Mouse (Mus musculus): Measurements from ENCODE around the gene Gngt2. TPM values are rescaled to one million over a fixed set of nuclear protein-coding genes. Genes with fewer than 3 reads are reported as not detected.

The Gngt2 gene
- 6.5 and 9.5 TPM in 2 replicates for polyA plus RNA-seq (2012)

- no peak for TF ChIP-seq GATA1 (IDR thresholded peaks at IDR 0.05; ENCODE audit: low read length)
These were observed at the start of gene Gngt2 for GRCm38 (mm10) chr11:95837059-95837458. TSS of gene Gngt2 (plus strand) at chr11:95837216.

GRCm38 (mm10) chr11:95789451-95789891, 47.5 kb upstream of the Gngt2 start:
- no peak for TF ChIP-seq GATA1 (IDR thresholded peaks at IDR 0.05; ENCODE audit: low read length)

GRCm38 (mm10) chr11:95791787-95792186, 45.2 kb upstream of the Gngt2 start:
- no peak for TF ChIP-seq GATA1 (IDR thresholded peaks at IDR 0.05; ENCODE audit: low read length)

DNA sequence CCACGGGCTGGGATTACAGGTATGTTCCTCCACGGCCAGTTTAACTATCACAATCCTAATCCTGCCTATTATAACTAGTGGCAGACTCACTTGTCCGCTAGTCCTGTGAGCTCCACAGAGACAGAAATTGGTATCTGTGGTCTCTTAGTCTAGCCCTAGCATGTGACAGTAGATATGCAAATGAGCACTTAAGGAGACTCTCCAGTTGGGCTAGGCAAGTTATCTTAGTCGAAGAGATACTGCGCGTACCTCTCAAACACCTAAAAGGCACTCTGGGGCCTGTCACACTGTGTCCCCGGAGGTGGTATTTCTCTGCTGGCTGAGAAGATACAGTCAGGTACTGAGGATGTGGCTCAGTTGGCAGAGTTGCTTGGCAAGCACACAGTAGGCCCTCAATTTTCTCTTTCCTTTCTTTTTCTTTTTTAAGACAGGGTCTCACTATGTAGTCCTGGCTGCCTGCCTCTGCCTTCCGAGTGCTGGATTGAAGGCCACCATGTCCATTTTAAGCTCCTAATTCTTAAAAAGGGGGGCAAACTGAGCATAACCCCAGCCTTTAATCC, 44.0 kb upstream of the Gngt2 start:
- TF ChIP-seq GATA1 (IDR thresholded peaks at IDR 0.05; ENCODE audit: low read length) = no peak

DNA sequence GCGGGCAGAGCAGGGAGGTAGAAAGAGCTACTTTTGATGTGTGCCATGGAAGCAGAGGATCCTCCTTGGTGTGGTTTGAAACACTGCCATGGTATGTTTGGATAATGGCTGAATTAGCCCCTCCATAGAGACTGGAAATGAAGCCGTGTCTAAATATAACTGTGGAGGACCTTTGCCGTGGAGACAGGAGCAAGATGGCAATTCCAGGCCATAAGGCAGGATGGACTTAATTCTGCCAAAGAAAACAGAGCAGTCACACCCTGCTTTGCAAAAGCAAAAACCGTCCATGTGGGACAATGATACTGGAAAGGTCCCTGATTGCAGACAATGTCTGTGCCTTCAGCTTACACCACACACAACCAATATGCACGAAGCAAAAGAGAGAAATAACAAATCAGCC, 42.8 kb upstream of the Gngt2 start:
- no peak for TF ChIP-seq GATA1 (IDR thresholded peaks at IDR 0.05; ENCODE audit: low read length)

DNA sequence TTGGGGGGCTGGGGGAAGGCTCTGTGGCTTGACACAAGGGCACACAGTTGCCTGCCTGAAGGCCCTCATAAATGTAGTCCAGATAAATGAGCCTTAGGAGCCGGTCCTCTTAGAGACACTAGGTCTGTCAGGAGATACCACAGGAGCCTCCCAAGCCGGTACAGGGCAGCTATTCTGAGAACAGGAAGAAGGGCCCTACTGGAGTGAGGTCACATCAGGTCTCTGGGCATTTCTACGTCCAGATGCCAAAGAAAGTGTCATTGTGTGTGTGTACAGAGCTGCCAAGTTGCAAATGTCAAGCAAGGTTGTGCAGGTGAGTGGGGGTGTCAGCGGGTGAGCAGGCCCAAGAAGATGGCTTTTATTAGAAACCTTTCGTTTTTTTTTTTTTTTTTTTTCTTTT, 41.4 kb upstream of the Gngt2 start:
- no peak for TF ChIP-seq GATA1 (IDR thresholded peaks at IDR 0.05; ENCODE audit: low read length)

DNA sequence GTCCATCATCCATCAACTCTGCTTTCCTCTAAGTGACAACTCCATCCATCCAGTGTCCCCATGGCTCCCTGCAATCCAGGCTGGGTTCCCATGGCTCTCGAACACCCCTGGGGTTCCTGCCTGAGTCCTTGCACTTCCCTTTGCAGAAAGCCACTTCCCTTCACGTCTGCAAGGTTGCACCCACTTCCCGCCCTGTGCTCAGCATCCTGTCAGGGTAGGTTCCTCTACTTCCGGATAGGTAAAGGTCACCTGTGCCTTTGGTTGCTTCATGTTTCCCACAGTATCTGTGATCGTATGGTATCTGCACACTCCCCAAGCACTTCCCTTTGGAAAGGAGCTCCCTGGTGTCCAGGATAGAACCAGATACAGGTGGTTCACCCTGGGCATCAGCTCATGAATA, 32.0 kb upstream of the Gngt2 start:
- no peak for TF ChIP-seq GATA1 (IDR thresholded peaks at IDR 0.05; ENCODE audit: low read length)

- TF ChIP-seq GATA1 (IDR thresholded peaks at IDR 0.05; ENCODE audit: low read length) = no peak
These were observed 31.5 kb upstream of the Gngt2 start for GRCm38 (mm10) chr11:95805527-95805926.

- TF ChIP-seq GATA1 (IDR thresholded peaks at IDR 0.05; ENCODE audit: low read length) = no peak
These were observed 29.1 kb upstream of the Gngt2 start for GRCm38 (mm10) chr11:95807884-95808283.

GRCm38 (mm10) chr11:95808448-95809011, 28.5 kb upstream of the Gngt2 start:
- TF ChIP-seq GATA1 (IDR thresholded peaks at IDR 0.05; ENCODE audit: low read length) = no peak

GRCm38 (mm10) chr11:95809603-95810002, 27.4 kb upstream of the Gngt2 start:
- TF ChIP-seq GATA1 (IDR thresholded peaks at IDR 0.05; ENCODE audit: low read length) = no peak

DNA sequence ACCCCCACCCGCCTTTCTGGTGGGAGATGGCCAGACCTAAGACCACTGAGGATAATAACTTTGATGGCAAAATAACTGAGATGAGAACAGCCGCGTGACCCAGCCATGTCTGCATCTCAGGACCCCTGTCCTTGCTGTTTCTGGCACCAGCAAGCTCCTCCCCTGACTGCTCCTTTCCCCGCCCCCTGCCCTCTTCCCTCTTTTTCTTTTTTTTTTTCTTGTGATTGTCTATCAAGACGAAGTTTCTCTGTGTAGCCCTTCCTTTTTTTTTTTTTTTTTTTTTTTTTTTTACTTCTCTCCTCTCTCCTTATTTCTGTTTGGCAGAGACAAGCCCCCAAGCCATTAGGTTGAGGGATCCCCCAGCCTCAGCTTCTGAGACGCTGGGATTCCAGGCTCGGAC, 26.2 kb upstream of the Gngt2 start:
- no peak for TF ChIP-seq GATA1 (IDR thresholded peaks at IDR 0.05; ENCODE audit: low read length)

DNA sequence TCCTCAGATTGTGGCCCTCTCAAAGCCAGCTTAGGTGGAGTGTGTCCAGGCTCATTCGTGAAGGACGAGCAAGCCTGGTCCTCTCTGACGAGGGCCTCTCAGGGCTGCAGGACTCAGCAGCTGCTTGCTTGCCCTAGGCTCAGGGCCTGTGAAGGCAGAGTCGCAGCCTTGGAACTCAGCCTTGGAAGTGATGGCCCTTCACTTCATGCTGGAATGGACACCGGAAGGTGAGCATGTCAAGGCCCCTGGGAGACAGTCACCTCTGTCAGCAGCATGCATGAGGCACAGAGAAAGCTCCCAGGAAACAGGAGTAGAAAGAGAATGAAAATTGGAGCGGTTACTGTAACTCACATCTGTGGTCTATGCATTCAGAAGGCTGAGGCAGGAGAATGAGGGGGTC, 25.3 kb upstream of the Gngt2 start:
- no peak for TF ChIP-seq GATA1 (IDR thresholded peaks at IDR 0.05; ENCODE audit: low read length)

DNA sequence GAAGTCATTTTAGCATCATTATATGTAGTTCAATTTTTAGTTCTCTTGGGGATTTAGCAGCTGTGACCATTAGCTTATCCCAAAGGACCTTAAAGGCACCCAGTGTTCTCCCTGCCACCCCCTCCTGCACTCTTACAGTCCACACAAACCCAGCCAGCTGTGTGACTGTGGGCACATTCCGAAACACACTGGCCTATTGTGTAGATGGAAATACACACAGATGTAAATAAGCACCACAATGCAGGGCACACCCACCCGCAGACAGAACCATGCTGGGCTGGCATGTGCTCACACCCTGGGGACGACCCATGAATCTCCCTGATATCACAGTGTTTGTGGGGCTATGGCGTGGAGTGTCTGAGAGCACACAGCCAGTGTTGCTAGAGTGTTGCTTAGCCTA, 24.8 kb upstream of the Gngt2 start:
- no peak for TF ChIP-seq GATA1 (IDR thresholded peaks at IDR 0.05; ENCODE audit: low read length)

- no peak for TF ChIP-seq GATA1 (IDR thresholded peaks at IDR 0.05; ENCODE audit: low read length)
These were observed 22.9 kb upstream of the Gngt2 start for GRCm38 (mm10) chr11:95814101-95814500.

GRCm38 (mm10) chr11:95814857-95815256, 22.2 kb upstream of the Gngt2 start:
- TF ChIP-seq GATA1 (IDR thresholded peaks at IDR 0.05; ENCODE audit: low read length) = no peak

- TF ChIP-seq GATA1 (IDR thresholded peaks at IDR 0.05; ENCODE audit: low read length) = no peak
These were observed 21.6 kb upstream of the Gngt2 start for GRCm38 (mm10) chr11:95815412-95815811.

DNA sequence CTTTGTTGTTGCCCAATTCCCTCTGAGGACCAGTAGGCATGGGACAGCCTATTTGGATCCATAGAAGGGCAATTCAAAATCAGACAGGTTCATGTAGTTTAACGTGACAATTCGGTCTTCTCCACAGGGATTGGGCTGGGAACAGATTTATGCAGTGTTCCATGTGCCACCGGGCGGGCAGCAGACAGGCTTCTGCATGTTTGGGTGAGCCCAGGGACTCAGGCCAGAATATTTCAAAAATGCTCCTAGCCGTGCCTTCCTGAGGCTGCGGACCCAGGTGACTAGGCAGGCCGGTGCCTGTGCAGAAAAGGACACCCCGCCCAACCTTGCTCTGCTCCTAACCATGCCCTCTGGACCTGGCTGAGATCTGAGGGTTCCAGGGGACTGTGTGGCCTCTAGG, 17.9 kb upstream of the Gngt2 start:
- TF ChIP-seq GATA1 (IDR thresholded peaks at IDR 0.05; ENCODE audit: low read length) = no peak
